Mouse (Mus musculus) cerebellum, adult 18-20 months (tissue): ENCODE data around the gene B4galnt3.

Source experiments
- DNase-seq, 2 experiments: peaks; one replicate each; pipeline ENCODE4 v3.0.0; 2021

Gene B4galnt3

DNA sequence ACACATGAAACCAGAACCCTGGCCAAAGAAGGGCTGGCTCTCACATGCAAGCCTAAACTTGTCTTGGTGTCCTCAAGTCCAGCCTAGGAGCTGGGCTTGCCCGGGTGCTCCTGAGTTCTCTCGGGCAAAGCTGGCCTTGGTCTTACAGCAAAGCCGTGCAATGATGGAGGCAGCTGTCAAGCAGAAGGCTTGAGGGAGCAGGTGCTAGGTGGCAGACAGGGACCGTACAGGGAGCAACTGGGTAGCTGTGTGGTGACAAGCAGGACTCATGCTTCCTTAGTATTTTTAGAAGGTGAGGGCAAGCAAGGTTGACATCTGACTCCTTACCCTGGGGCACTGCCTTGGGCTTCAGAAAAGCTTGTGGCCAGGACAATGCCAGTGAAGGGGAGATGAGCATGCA is 110.6 kb downstream of the B4galnt3 start:
- no peak for DNase-seq

DNA sequence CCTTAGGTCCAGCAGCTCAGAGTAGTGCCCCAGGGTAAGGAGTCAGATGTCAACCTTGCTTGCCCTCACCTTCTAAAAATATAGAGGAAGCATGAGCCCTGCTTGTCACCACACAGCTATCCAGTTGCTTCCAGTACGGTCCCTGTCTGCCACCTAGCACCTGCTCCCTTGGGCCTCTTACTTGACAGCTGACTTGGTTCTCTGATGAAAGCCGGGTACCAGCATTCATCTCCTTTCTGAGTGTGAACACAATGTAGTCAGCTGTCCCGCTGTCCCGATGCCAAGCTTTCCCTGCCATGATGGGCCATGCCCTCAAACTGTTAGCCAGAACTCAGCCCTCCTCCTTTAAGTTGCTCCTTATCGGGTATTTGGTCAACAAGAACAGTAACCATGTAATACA is 112.2 kb downstream of the B4galnt3 start:
- no peak for DNase-seq

- DNase-seq: no peak
These were observed 113.9 kb downstream of the B4galnt3 start for GRCm38 (mm10) chr6:120180492-120180891.

- no peak for DNase-seq
These were observed 114.6 kb downstream of the B4galnt3 start for GRCm38 (mm10) chr6:120179756-120180206.

GRCm38 (mm10) chr6:120179044-120179755 is 115.2 kb downstream of the B4galnt3 start:
- no peak for DNase-seq

- no peak for DNase-seq
These were observed 118.7 kb downstream of the B4galnt3 start for GRCm38 (mm10) chr6:120175650-120176049.

DNA sequence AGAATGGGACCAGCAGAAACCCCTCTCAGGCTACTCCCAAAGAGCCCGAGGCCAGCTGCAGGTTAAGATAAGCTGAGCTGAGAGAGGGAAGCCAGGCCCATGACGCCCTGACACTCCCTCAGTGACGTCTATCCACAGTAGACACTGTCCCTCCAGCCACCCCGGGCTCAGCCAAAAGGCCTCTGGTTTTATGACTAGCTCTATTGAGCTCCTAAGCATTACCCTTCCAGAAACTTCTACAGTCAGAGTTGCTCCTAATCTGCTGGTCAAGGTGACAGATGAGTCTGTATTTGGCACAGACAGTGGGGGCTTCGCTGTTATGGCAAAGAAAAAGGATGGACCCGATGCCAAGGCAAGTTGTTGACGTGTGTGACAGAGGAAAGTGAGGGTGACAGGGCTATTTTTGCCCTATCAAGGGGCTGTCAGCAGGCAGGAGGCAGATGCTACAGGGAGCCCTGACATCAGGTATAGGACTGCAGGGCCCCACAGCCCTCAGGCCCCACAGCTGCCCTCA is 119.7 kb downstream of the B4galnt3 start:
- DNase-seq: no peak

- DNase-seq: no peak
These were observed 120.2 kb downstream of the B4galnt3 start for GRCm38 (mm10) chr6:120174028-120174601.

- DNase-seq: no peak
These were observed 121.9 kb downstream of the B4galnt3 start for GRCm38 (mm10) chr6:120172294-120173017.

DNA sequence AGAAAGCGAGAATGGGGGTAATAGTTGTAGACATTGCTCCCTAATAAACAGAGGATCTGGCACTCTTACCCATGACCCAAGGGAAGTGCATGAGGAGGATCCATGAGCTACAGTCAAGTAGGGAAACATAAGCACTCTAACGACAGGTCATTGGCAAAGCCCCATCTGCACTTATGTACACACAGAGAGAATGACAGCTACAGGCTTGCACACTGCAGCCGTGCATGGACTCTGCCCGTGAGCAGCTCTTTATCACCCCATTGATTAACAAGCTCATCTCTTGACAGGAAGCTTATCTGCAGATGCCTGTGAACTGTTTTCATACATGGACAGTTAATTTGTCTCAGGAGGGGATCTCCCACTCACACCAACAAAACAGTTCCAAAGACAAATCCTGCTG is 126.8 kb downstream of the B4galnt3 start:
- DNase-seq: no peak

GRCm38 (mm10) chr6:120164765-120165164 is 129.6 kb downstream of the B4galnt3 start:
- no peak for DNase-seq

- no peak for DNase-seq
These were observed 131.4 kb downstream of the B4galnt3 start for GRCm38 (mm10) chr6:120162928-120163327.

DNA sequence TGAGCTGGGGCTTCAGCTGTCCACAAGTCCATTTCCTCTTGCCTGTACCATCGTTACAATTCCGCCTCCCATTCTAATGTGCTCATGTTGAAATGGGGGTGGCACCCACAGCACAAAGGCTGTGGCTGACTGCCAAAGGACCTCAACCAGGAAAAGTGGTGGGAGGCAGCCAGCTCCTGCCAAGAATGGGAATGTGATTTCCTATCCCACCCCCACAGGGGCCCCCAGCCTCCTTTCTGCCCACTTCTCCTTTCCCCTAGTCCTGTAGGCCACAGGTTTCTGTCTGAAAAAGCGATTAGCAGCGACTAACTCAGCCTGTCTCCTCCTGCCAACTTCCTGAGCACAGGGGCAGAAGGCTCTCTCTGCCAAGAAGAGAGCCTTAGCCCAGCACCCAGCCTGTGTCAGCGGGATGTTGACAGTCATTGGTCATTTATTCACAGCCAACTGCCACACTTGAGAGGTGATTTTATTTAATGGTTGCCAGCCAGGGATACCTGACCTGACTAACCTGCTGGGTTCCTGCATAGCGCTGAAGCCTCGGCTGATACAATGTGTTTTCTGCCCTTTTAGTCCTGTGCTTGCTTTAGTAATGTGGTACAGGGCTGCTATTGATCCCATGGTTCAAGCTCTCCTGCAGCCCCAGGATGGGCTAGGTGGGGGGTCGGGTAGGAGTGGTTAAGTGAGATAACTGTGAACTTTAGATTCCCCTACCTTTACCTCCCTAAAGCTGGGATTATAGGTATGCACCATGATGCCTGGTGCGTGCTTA is 135.0 kb downstream of the B4galnt3 start:
- peak in 1 of 2 experiments; percentile 5 for DNase-seq

- no peak for DNase-seq
These were observed 136.9 kb downstream of the B4galnt3 start for GRCm38 (mm10) chr6:120157479-120157878.

DNA sequence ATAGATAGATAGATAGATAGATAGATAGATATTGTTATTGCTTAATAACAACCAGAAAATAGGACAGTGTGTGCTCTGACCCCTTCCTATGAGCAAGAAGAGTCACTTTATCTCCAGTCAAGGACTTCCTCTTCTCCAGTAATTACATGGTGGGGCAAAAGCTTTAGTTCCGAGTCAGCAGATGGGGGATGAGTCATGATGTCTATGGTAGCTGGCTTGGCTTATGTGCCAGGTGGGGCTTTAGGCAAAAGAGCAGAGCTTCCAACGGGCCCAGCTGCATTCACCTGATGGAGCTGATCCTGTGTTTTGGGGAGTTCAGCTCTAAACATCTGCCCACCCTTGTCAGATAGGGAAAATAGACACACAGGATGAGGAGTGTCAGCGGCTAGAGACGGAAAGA is 138.8 kb downstream of the B4galnt3 start:
- no peak for DNase-seq

DNA sequence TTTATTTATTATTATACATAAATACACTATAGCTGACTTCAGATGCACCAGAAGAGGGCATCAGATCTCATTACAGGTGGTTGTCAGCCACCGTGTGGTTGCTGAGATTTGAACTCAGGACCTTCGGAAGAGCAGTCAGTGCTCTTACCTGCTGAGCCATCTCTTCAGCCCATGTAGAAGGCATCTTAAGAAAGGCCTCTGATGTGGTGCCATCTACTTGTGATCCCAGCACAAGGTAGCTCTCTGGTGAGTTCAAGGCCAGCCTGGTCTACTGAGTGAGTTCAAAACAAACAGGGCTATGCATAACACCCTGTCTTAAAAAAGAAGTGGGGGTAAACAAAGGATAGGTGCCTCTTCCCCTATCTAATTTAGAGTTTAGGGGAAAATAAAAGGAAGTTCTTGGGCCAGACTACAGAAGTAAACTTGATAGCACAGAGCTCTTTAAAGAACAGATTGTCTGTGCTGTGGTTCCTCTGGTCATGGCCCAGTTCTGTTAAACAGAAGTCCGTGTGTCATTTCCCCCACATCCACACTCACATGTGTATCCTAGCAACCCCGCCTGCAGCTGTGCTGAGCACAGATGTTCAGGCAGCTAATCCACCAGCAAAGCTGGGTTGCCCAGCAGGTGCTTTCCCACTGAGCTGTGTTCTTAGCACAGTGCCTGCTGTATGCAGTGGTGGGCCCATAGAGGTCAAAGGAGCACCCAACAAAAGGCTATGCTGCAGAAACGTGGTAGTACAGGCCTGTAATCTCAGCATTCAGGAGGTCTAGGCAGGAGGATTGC is 139.6 kb downstream of the B4galnt3 start:
- DNase-seq: no peak
